Mouse (Mus musculus): ENCODE measurements around the gene Srd5a1.
"Not testable (repeated sequence)": the region's sequence is repeated elsewhere in the genome, so short reads cannot be mapped to it uniquely, and the experiment has no call there.

The Srd5a1 gene

DNA sequence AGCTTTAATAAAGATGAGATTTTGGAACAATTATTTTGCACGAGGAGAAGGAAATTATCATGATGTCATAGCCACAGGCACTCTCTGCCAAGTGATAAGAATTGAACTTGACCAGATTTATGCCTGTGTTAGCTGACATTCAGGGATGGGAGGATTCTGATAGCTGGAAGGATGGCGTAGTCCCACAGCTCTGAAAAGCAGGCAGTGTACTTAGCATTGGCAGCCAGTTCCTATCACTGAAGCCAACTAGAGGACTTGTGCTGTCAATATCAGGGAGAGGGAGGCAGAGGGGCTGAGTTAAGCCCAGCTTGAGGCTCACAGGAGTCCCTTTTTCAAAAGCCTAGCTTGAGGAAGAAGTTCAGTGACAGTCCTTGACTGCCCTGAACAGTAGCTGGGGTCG is 13.3 kb upstream of the Srd5a1 start:
- no peak for DNase-seq (ENCODE audit: low spot score)

- DNase-seq (ENCODE audit: low spot score) = no peak
Observed at GRCm38 (mm10) chr13:69623843-69624242, 12.6 kb upstream of the Srd5a1 start.

DNA sequence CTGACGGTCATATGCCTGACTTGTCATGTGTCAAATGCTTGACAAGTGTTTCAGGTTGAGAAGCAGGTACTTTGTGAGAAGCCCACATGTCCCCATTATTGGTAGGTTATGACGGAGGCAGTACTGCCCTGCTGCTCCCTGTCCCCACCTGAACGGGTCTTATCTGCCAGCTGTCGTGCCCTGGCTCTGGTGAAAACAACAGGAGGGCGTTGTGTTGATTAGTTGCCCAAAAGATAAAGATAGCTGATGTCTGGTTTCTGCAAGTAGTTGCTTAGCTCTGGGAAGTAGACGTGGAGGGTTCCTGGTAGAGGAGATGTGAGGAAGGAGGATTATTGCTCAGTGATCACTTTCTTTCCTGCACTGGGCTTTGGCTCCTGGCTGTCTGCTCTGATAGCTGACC is 5.5 kb upstream of the Srd5a1 start:
- no peak for DNase-seq (ENCODE audit: low spot score)

DNA sequence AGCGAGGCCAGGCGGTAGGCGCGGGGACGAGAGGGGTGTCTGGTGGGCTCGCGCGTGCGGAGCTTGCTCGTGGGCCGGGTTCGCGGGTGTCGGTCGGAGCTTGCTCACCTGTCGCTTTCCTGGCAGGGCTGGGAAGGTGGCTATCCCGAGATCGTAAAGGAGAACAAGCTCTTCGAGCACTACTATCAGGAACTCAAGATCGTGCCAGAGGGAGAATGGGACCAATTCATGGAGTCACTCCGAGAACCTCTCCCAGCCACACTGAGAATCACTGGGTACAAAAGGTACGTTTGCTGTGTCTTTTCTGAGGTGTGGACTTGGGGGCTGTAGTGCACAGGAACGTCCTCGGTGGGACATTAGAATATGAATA is 918 bp upstream of the Srd5a1 start:
- DNase-seq (ENCODE audit: low spot score) = no peak

DNA sequence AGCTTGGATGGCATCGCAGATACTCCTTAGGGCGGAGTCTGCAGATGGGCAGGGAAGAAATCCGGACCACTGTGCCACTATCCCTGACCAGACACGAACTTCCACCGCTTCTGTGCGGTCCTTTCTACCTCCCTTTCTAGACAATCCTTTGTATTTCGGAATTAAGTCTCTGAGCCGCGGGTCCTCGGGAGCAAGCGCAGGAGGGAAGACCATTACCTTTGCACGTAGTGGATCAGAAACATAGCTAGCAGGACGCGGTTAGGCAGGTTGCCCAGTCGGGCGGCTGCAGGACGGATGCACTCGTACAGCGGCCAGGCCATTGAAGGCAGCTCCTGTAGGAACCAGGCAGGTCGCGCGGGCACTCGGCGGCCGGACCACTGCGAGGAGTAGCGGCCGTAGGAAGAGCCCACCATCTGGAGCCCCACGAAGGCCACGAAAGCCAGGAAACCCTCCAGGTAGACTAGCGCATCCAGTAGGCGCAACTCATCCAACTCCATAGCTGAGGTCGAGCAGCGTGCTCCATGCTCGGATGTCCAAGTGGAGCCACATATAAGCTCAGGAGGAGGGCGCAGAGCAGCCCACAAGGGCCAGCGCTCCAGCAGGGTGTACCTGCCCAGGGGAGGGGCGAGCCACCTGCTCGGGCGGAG is 368 bp downstream of the Srd5a1 start:
- DNase-seq (ENCODE audit: low spot score) = no peak

- DNase-seq (ENCODE audit: low spot score) = no peak
Observed at GRCm38 (mm10) chr13:69608734-69609133, 2.5 kb downstream of the Srd5a1 start.

DNA sequence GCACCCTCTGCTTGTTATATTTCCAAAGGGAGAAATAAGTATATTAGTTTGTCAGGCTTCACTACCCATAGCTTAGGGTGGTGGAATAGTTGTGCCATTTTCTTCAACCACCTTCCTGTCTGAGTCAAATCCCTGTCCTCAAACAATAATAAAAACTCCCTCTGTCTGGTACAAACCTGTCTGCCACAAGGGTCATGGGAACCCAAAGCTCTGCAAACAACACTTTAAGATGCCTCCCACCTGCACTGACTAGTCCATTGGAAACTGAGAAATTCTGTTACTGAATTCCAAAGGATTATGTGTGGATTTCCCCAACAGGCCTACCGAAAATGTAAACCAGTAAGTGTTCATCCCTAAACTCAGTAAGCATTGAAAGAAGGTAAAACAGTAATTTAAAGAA is 6.6 kb downstream of the Srd5a1 start:
- no peak for DNase-seq (ENCODE audit: low spot score)

DNA sequence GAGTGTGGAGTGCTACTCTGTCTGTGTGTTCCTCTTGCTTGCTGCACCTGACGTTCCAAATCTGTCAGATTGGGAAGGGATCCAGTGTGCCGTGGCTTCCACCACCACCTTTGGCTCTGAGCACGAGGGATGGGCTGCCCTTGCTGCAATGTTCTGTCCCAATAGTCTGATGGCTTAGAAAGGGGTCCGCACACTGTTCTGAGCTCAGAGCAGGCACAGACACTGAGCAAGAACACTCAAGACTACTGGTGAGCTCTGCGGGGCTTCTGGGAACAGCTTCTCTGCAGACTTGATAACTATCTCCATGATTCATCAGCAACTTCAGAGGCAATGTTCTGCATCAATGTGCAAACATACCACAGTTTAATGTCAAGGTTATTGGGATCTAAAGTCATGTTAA is 9.9 kb downstream of the Srd5a1 start:
- no peak for DNase-seq (ENCODE audit: low spot score)

- DNase-seq (ENCODE audit: low spot score) = not testable (repeated sequence)
Observed at GRCm38 (mm10) chr13:69600863-69601262, 10.4 kb downstream of the Srd5a1 start.

DNA sequence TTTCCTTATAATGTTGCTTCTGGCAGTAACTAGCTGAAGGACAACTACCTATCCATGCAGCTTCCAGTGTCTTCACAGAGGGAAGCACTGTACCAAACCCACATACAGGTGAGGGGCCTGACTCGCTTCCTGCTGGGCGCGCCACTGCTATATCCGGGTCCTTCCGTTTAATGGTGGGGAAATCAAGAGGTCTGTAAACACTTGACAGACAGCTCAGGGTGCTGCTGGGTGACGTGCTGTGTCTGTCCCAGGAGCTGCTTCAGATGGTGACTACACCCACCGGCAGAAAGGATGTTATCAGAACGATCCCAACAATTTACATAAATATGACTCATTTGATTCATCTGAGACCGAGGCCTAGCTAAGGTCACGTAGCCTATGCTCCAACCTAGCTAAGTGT is 12.4 kb downstream of the Srd5a1 start:
- no peak for DNase-seq (ENCODE audit: low spot score)

- no peak for DNase-seq (ENCODE audit: low spot score)
Observed at GRCm38 (mm10) chr13:69596515-69596914, 14.7 kb downstream of the Srd5a1 start.

DNA sequence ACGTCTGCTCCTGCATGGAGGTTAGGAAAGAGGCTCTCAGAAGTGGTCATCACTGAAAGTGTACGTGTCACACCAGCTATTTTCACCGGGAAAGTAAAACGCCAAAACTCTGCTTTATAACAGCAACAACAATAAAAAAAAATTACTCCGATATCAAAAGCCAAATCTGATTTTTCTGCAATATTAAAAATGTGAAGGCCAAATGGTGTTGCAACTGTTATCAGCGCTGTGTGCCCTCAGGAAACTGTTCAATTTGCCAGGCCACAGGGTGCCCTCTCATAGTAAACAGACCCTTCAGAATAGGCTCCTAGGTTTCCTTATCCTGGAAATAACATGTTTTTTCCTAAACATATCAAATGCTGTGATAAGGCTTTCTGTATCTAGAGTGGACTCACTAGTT is 15.3 kb downstream of the Srd5a1 start:
- no peak for DNase-seq (ENCODE audit: low spot score)

GRCm38 (mm10) chr13:69594577-69595256 is 16.5 kb downstream of the Srd5a1 start:
- no peak for DNase-seq (ENCODE audit: low spot score)

DNA sequence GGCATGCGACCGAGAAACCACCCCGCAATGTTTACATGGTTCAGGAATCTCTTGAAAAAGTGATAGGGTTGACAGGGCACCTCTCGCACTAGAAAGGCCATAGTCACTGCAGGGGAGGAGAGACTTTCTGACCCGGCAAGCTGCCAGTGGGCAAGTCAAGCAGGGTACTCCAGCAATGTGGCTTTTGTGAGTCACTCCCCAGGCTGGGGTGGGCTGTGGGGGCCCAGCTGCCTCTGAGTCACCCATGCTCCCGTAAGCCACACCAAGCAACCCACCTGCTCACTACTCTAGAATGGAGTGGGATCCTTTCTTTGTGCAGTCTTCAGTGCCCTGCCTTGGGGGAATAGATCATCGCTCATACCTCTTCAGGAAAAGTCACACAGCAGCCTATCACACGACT is 17.8 kb downstream of the Srd5a1 start:
- no peak for DNase-seq (ENCODE audit: low spot score)

GRCm38 (mm10) chr13:69592226-69592625 is 19.0 kb downstream of the Srd5a1 start:
- no peak for DNase-seq (ENCODE audit: low spot score)

DNA sequence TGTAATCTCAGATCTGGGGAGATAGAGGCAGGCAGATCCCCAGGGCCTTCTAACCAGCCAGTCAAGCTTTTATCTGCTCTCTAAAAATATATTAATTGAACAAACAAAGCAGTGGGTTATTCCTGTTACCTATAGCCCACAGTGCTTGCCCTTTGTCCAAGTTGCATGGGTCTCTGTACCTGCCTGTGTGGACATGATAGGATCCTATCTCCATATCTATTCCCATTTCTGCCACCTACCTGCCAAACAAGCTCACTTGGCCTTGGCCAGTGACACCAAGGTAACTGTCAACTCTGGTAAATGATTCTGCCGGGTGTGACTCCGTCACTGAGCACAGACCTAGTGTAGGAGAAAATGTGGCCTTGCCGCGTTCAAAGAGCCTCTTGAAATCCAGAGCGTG is 19.9 kb downstream of the Srd5a1 start:
- DNase-seq (ENCODE audit: low spot score) = no peak

- no peak for DNase-seq (ENCODE audit: low spot score)
Observed at GRCm38 (mm10) chr13:69588263-69588662, 23.0 kb downstream of the Srd5a1 start.

GRCm38 (mm10) chr13:69587849-69588248 is 23.4 kb downstream of the Srd5a1 start:
- DNase-seq (ENCODE audit: low spot score) = no peak

DNA sequence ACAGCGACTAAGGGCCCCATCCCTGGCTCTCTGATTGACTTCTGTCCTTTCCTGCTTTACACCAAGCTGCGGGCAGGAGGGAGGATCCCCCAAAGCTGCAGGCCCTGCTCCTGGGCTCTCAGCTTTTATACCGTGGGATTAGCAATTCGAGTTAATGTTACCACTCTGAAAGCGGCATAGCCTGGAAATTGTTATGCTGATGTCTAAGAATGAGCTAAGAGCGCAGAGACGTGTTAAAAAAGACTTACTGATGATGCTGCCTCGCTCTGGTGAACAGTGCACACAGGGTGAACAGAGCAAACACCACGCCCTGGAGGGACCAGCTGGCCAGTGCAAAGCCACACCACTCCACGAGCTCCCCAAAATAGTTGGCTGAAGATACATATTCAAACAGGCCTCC is 24.9 kb downstream of the Srd5a1 start:
- no peak for DNase-seq (ENCODE audit: low spot score)

GRCm38 (mm10) chr13:69585828-69586227 is 25.4 kb downstream of the Srd5a1 start:
- DNase-seq (ENCODE audit: low spot score) = no peak

GRCm38 (mm10) chr13:69583591-69583990 is 27.7 kb downstream of the Srd5a1 start:
- no peak for DNase-seq (ENCODE audit: low spot score)

DNA sequence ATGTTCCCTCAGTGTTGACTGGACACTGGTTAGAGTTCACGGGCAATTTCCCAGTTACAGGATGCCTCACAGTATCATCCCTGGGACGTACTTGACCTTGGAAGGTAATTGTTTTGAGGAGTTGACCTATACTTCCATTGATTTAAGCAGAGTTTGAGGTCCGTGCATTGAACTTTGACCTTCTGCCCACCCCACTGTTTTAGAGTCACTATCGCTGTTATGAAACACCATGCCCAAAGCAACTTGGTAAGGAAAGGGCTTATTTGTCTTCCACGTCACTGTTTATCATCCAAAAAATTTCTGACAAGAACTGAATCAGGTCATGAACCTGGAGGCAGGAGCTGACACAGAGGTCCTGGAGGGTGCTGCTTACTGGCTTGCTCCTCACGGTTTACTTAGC is 28.8 kb downstream of the Srd5a1 start:
- DNase-seq (ENCODE audit: low spot score) = no peak

- DNase-seq (ENCODE audit: low spot score) = no peak
Observed at GRCm38 (mm10) chr13:69577181-69577834, 33.9 kb downstream of the Srd5a1 start.

GRCm38 (mm10) chr13:69576676-69577075 is 34.6 kb downstream of the Srd5a1 start:
- DNase-seq (ENCODE audit: low spot score) = no peak

All from layer of hippocampus, adult 9-10 months (tissue).